Mouse (Mus musculus) 3134 (cell line): ENCODE measurements around the gene H3f3b.
A peak's percentile ranks its signal among the peaks of the same experiment; 100 is the strongest.
"Not testable (repeated sequence)": the region's sequence is repeated elsewhere in the genome, so short reads cannot be mapped to it uniquely, and the experiment has no call there.

Source experiments
- DNase-seq: peaks from one replicate; pipeline ENCODE4 v3.0.0-alpha.2; 2011; ENCODE audit warnings: low spot score; ENCODE audit not compliant: insufficient read length; ENCODE audit errors: extremely low read depth

The H3f3b gene

DNA sequence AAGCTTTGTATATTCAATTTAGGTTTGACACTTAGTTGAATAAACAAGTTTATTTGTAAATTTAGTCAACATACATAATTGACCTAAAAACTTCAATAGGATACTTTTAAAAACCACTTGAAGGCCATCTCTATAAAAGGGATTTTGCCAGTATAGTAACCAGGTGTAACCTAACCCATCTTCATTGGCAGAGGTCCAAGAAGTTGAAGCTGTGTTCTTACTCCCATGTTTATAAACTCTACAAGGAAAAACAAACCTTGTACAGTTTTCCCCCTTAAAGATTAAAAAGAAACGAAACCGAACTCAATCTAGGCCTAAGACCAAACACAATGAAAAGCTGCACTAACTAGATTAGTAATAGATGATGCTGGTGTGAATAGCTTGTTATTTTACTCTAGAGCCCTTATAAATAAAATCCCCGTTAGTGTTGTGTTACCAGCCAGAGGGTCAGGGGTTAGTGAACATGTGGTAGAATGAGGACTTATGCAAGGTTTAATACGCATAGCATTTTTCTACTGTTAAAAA, 5.4 kb downstream of the H3f3b start:
- DNase-seq, result no peak

GRCm38 (mm10) chr11:116021328-116022220, 6.2 kb downstream of the H3f3b start:
- DNase-seq, result peak; percentile 46

DNA sequence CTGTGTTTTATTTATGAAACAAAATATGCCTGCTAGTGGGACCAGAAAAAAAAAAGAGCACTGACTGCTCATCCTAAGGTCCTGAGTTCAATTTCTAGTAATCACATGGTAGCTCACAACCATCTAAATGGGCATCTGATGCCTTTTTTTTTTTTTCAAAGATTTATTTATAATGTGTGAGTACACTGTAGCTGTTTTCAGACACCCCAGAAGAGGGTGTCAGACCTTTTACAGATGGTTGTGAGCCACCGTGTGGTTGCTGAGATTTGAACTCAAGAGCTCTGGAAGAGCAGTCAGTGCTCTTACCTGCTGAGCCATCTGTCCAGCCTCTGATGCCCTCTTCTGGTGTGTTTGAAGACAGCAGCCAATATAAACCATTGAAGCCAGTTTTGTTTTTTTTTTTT, 7.2 kb downstream of the H3f3b start:
- peak; percentile 59 for DNase-seq

DNA sequence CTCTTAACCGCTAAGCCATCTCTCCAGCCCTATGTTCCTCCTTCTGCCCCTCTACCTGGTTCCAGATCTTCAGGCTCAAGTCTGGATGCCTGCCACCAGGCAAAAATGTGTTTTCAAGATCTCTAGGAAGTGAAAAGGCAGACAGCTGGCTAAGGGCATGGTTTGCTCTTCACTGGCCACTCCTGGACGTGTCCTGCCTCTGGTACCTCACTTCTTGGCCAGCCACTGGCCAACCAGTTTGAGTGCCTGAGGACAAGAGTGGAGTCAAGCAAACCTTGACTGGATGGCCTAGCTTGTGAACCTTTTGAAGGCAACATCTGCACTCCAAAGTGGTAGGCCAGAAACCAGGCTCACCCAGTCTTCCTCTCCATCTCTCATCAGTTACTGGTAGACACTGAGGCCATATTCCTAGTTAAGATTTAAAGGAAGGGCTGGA, 7.8 kb downstream of the H3f3b start:
- DNase-seq, result peak; percentile 58

- DNase-seq, result no peak
Measured at GRCm38 (mm10) chr11:116019360-116019791, 8.4 kb downstream of the H3f3b start.

DNA sequence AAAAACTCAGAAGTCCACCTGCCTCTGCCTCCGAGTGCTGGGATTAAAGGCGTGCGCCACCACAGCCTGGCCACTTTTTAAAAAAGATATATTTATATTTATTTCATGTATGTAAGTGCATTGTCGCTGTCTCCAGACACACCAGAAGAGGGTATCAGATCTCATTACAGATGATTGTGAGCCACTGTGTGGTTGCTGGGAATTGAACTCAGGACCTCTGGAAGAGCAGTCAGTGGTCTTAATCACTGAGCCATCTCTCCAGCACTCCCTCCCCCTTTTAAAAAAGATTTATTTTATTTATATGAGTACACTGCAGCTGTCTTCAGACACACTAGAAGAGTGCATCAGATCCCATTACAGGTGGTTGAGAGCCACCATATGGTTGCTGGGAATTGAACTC, 8.9 kb downstream of the H3f3b start:
- DNase-seq, result not testable (repeated sequence)

- DNase-seq, result no peak
Measured at GRCm38 (mm10) chr11:116018106-116018505, 9.7 kb downstream of the H3f3b start.

DNA sequence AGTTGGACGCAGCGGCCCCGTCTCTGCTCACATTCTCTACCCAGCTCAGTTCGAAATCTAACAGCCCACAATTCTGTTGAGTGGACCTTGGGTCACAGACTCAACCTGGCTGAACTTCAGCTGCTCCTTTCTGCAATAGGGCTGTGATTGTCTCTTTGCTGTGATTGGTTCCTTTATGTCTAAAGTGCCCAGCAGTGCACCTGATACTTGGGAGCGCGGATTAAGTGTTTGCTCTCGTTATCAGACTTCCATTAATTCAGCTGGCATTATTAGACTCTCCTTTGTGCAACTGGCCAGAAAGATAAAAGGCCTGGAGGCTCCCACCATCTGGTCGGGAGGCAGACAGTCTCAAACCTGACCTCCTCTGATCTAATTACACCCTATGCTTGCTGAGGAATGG, 12.9 kb downstream of the H3f3b start:
- DNase-seq, result no peak

DNA sequence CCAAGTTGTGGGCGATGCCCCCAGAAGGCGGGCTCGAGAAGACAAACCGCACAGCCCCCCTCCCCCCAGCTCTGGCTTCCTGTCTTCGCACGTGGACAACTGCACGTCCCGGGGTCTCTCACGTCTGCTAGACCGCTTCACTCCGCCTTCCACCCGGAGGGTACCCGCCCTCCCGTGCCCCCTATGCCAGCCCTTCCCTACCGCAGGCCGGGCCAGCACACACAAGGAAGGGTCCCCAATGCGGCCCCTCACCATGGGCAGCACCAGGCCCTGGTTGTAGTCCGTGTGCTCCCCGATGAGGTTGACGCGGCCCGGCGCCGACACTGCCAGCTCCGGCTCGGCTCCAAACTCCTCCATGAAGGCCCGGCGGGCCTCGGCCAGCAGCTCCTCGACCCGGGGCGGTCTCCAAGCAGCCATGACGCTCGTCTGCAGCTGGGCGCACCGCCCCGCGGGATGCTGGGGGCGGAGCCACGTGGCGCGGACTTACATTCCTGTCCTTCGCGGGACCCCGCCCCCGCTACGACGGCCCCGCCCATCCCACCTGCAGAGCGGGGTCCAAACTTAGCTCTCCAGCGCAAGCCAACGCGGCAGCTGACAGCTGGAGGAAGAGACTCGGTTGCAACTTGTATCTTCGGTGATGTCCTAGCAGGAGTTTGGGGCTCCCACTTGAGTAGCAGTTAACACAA, 15.4 kb downstream of the H3f3b start, which contains the start of gene Galk1:
Gene Galk1, minus strand, starts transcription at position 458 of the 686 bp plus-strand sequence.
- DNase-seq, result peak; percentile 99

GRCm38 (mm10) chr11:116011529-116012261, 16.1 kb downstream of the H3f3b start:
- no peak for DNase-seq

GRCm38 (mm10) chr11:116010948-116011347, 16.8 kb downstream of the H3f3b start:
- DNase-seq, result no peak

DNA sequence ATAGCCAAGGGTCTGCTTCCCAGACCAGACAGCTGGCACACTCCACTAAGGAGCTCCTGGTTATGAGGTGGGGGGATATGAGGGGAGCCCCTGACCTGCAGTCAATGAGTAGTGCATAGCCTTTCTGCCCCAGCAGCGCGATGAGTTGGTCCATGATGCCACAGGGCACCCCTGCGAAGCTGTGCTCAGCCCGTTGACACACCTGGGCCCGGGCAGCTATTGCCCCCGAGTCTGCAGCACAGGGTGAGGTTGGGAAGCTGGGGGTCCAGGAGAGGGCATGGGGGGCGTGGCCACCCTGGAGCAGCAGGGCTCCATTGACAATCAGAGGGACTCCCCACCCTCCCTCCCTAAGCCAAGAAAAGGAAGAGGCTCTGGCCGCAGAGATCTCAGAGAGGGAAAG, 17.6 kb downstream of the H3f3b start:
- DNase-seq, result no peak

DNA sequence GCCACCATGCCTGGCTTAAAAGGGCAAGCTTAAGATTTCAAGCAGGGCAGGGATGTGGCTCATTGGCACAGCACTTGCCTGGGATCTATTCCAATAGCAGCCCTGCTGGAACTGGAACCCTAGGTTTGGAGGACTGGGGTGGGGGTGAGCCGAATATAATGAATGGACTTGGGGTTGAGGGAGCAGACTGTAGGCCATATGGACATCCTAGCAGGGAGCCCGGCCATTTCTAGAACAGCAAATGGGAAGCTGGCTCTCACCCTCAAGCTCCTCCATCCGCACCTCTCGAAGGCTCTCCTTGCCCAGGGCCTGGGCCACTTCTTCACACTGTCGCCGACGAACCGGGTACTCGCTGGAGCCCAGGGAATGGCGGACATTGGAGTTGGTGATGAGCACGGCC, 18.1 kb downstream of the H3f3b start:
- DNase-seq, result no peak

DNA sequence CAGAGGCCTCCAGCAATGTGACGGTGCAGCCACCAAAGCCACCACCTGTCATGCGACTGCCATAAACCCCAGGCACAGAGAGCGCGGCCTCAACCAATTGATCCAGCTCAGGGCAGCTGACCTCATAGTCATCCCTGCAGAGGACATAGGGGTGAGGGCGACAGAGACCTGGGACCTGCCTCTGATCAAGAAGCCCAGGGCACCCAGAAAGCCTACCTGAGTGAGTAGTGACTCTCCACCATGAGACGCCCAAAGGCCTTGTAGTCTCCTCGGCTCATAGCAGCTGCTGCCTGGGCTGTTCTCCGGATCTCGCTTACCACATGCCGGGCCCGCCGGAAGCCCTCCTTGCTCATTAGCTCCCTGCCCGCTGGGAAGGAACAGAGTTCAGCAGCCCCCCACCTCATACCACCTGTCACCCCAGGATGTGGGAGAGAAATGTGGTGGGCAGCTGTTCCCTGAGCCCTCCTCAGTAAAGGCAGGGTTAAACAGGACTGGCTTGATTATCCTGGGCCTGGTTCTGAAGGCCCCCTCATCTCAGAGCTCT, 18.9 kb downstream of the H3f3b start:
- DNase-seq, result no peak

DNA sequence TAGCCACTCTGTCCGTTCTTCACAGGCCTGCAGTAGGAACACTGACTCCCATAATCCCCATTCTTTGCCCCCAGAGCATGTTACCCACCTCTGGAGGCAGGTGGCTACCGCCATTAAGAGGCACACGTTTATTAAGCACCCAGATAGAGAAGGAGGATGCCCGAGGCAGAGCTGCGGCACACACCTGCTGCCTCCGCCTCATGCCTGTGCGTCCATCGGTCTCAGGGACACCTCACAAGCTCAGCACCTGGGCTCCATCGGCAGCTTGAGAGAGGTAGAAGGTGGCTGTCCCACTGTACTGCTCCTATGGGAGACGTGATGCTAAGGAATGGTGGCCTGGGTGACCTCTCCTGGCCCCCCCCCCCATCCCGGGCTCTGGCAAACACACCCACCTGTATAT, 19.4 kb downstream of the H3f3b start:
- DNase-seq, result no peak

GRCm38 (mm10) chr11:116007095-116007850, 20.5 kb downstream of the H3f3b start:
- DNase-seq, result no peak

DNA sequence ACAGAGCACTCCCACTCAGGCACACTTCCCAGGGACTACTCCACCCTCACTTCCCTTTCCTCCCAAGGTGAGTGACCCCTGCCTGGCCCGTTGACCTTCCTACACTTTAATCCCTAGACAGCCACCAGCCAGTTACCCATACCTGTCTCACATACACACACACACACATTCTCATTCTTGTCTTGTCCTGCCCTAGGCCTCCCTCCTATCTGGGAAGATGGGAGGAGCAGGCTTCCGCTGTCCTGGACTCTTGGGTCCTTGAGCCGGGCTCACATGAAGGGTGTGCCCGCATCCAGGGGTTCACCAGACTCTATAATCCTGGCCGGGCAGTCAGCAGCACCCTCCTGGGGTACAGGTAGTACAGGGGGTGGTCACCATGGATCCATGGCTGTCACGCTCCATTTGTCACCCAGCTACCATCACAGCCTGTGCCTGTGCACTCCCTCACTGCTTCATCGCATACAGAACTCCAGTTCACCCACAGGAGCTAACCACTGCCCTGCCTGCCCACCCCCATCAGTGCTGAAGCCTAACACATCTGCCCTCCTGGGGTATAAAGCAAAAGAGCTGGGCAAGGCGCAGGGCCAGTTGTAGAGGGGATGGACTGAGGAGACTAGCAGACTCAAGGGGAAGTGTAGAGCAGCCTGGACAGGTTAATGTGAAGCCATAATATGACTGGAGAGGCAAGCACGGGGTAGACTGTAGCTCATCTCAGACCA, 21.9 kb downstream of the H3f3b start:
- DNase-seq, result no peak

DNA sequence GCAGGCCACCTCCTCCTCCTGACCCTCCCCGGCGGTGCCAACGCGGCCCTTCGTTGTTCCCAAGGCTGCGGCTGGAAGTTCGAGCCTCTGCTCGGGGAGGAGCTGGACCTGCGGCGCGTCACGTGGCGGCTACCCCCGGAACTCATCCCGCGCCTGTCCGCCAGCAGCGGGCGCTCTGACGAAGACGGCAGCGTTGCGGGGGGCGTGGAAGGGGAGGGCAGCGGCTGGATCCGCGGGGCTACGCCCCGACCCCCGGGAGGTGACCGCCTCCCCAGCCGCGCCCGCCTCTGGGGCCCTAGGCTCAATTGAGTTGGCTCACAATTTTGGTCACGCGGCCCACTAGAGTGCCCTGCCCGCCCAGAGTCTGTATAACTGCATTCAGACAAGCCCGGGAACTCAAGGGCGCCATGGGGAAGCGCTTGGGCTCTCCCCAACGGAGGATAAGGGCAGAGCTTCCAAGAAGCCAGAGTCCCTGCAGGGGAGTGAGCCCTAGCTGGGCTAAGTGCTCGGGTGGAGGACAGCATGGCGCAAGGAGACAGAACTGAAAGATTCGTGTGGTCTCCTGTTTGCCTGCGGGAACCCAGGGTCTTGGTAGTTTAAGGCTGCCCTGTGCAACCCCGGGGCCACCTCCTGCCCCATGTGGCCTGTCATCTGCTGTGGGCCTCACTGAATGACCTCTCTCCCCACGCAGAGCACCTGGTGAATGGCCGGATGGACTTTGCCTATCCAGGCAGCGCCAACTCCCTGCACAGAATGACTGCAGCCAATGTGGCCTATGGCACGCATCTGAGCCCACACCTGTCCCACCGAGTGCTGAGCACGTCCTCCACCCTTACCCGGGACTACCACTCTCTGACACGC, 22.7 kb downstream of the H3f3b start:
- no peak for DNase-seq
